In the genomic region with DNA sequence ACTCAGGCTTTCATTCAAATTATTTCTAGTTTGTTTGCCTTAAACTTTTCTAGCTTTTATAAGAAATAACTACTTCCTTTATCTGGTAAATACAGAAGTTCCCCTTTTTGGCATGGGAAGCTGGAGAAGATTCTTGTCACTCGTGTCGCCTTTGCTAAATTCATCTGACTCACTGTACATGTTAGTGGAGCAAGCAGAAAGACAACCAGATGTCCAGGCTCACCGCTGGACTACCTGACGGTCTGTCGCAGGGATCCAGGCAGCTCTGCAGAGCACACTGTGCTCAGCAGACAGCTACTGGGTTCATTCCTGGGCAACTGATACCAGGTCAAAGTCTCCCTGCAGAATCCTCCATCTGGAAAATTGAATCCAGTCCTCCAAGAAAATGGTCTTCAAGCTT, we compare ENCODE assay signal across 25 mouse cellular contexts.
DNase-seq lines count a peak whose midpoint lies in the region; ATAC-seq and TF ChIP-seq lines count a peak whose summit lies in the region.
"Had no signal": no experiment of that assay in that cellular context is flagged by ENCODE, and none has a peak within 500 bp of the region (broad histone marks: within the 10 kb centered on the region; RNA-seq: fewer than 3 reads in every experiment).

No protein-coding gene starts in this region.

- no peak for TF ChIP-seq CTCF in MEL (IDR thresholded peaks at IDR 0.05 in 2 of 3, conservative IDR thresholded peaks at IDR 0.05 in 1 of 3; ENCODE audit: control insufficient read depth in 1 of 3, insufficient read depth in 1 of 3, low read depth in 2 of 3, low read length in 3 of 3, poor library complexity in 1 of 3, severe bottlenecking in 1 of 3)

- TF ChIP-seq RAD21 in MEL (IDR thresholded peaks at IDR 0.05; ENCODE audit: low read depth, low read length): no peak

- no peaks in the 10 kb centered on the region for H3K79me2 ChIP-seq in MEL (ENCODE audit: control insufficient read depth, insufficient read depth, low read length, poor library complexity)

- peak overlapping the region; percentile 34 to 49 for H3K4me3 ChIP-seq in MEL (ENCODE audit: control insufficient read depth in 1 of 2, insufficient read depth in 1 of 2, low read depth in 2 of 2, low read length in 2 of 2)
- no peak overlapping the region for H3K4me3 ChIP-seq in midbrain, embryonic 15.5 days
- H3K4me3 ChIP-seq: heart, embryonic 13.5 days; hindbrain, embryonic 15.5 days; limb, embryonic 10.5 days; midbrain, embryonic 10.5 days; neural tube, embryonic 15.5 days had no signal

- H3K4me2 ChIP-seq in midbrain, embryonic 15.5 days: no peak overlapping the region
- H3K4me2 ChIP-seq: heart, embryonic 13.5 days; hindbrain, embryonic 15.5 days; neural tube, embryonic 15.5 days had no signal

- H3K27me3 ChIP-seq in MEL (ENCODE audit: control insufficient read depth in 1 of 2, insufficient read depth in 2 of 2, low read length in 2 of 2): no peaks in the 10 kb centered on the region
- no peaks in the 10 kb centered on the region for H3K27me3 ChIP-seq in midbrain, embryonic 15.5 days (replicated peaks)
- H3K27me3 ChIP-seq: heart, embryonic 13.5 days; hindbrain, embryonic 15.5 days; neural tube, embryonic 15.5 days had no signal

- DNase-seq in 3T3-L1 (ENCODE audit: low read depth, low spot score) (peak; percentile 68), MEL (ENCODE audit: low read depth, low spot score) (peak; percentile 88)
- DNase-seq in c-Kit-positive CD71-negative TER-119-negative erythroid progenitor cells, embryonic 14.5 days (ENCODE audit: low read depth): peak; percentile 35
- no peak for DNase-seq in c-Kit-positive CD71-positive TER-119-positive erythroid progenitor cells, embryonic 14.5 days (ENCODE audit: low spot score)
- DNase-seq in frontal cortex, postnatal 10 days (ENCODE audit: low spot score in 2 of 2): no peak
- DNase-seq in thymus, postnatal 10 days (ENCODE audit: low spot score in 2 of 2): no peak
- DNase-seq: adrenal gland, adult 8-10 months; cerebellum, adult 11 months; cerebellum, adult 9-11 months; gastrocnemius, postnatal 14 days; heart, adult 18-20 months; heart, postnatal 14 days; kidney, adult 8-10 months; kidney, postnatal 10 days; liver; lung, postnatal 14 days had no signal

- peak; percentile 83 to 92 for TF ChIP-seq EP300 in MEL (IDR thresholded peaks at IDR 0.05; ENCODE audit: low read depth in 1 of 2, low read length in 2 of 2)

- WGBS in midbrain, embryonic 15.5 days: 84% methylated on average over 5 of the region's 5 CpGs

- H3K27ac ChIP-seq in MEL (ENCODE audit: control insufficient read depth, low read depth, low read length): peak overlapping the region; percentile 81
- H3K27ac ChIP-seq in midbrain, embryonic 15.5 days: no peak overlapping the region
- H3K27ac ChIP-seq: heart, embryonic 13.5 days; hindbrain, embryonic 15.5 days; limb, embryonic 10.5 days; midbrain, embryonic 10.5 days; neural tube, embryonic 15.5 days; stomach, postnatal 0 days had no signal

- peak; percentile 77 for ATAC-seq in megakaryocyte, adult 5-6 weeks (ENCODE audit: poor library complexity, severe bottlenecking)
- ATAC-seq in midbrain, embryonic 15.5 days (replicated peaks): no peak
- ATAC-seq: forebrain, embryonic 14.5 days had no signal

- no peaks in the 10 kb centered on the region for H3K9me3 ChIP-seq in MEL (replicated peaks; ENCODE audit: insufficient read depth, low read length)
- H3K9me3 ChIP-seq in midbrain, embryonic 15.5 days: no peaks in the 10 kb centered on the region
- H3K9me3 ChIP-seq: heart, embryonic 13.5 days; hindbrain, embryonic 15.5 days; limb, embryonic 10.5 days; midbrain, embryonic 10.5 days; neural tube, embryonic 15.5 days had no signal

- H3K9ac ChIP-seq in MEL (ENCODE audit: control insufficient read depth, low read depth, low read length, poor library complexity, severe bottlenecking): peak overlapping the region; percentile 60
- H3K9ac ChIP-seq in midbrain, embryonic 15.5 days: no peak overlapping the region
- H3K9ac ChIP-seq: heart, embryonic 13.5 days; hindbrain, embryonic 15.5 days; neural tube, embryonic 15.5 days had no signal

- peaks cover 0 to 24% of the 10 kb centered on the region in 2 experiments; a peak in 2 of 4 replicates for H3K36me3 ChIP-seq in MEL (ENCODE audit: control insufficient read depth in 1 of 2, insufficient read depth in 2 of 2, low read length in 2 of 2)
- no peaks in the 10 kb centered on the region for H3K36me3 ChIP-seq in midbrain, embryonic 15.5 days (replicated peaks)
- H3K36me3 ChIP-seq: heart, embryonic 13.5 days; hindbrain, embryonic 15.5 days; limb, embryonic 10.5 days; midbrain, embryonic 10.5 days; neural tube, embryonic 15.5 days had no signal

- no peak for TF ChIP-seq POLR2A in MEL (IDR thresholded peaks at IDR 0.05; ENCODE audit: control insufficient read depth in 1 of 2, insufficient read depth in 1 of 2, low read depth in 1 of 2, low read length in 2 of 2, poor library complexity in 1 of 2)

- H3K4me1 ChIP-seq in MEL (ENCODE audit: control insufficient read depth in 1 of 2, insufficient read depth in 2 of 2, low read length in 2 of 2): peaks cover 11 to 24% of the 10 kb centered on the region in 2 experiments
- H3K4me1 ChIP-seq in midbrain, embryonic 15.5 days: no peaks in the 10 kb centered on the region
- H3K4me1 ChIP-seq: heart, embryonic 13.5 days; hindbrain, embryonic 15.5 days; limb, embryonic 10.5 days; midbrain, embryonic 10.5 days; neural tube, embryonic 15.5 days had no signal

TF ChIP-seq in MEL, 35 proteins besides CTCF, POLR2A, EP300 and RAD21:
- TF ChIP-seq MAFK (IDR thresholded peaks at IDR 0.05; ENCODE audit: borderline replicate concordance, low read depth, low read length) (no peak), TBP (IDR thresholded peaks at IDR 0.05; ENCODE audit: low read depth, low read length) (0 out of 2 replicates have a peak, but pooled peaks have one; percentile 31), TCF12 (IDR thresholded peaks at IDR 0.05; ENCODE audit: low read depth, low read length) (peak; percentile 81), GATA1 (IDR thresholded peaks at IDR 0.05; ENCODE audit: low read depth, low read length) (peak; percentile 74), MAZ (IDR thresholded peaks at IDR 0.05; ENCODE audit: low read depth, low read length) (no peak), ELF1 (IDR thresholded peaks at IDR 0.05; ENCODE audit: low read depth, low read length) (no peak), POLR2AphosphoS5 (IDR thresholded peaks at IDR 0.05; ENCODE audit: borderline replicate concordance, low read depth, low read length) (no peak), GABPA (IDR thresholded peaks at IDR 0.05; ENCODE audit: low read depth, low read length) (no peak), ETS1 (IDR thresholded peaks at IDR 0.05; ENCODE audit: low read depth, low read length) (peak; percentile 74; the same call in 1 of the 2 replicates), TAL1 (IDR thresholded peaks at IDR 0.05; ENCODE audit: low read length) (peak; percentile 81)

Comparison
In these comparisons a context has a peak if more than half of its experiments do, and no peak if none do; other contexts are left out.
1. DNase-seq: peak in 3T3-L1 (single experiment), MEL (single experiment) and c-Kit-positive CD71-negative TER-119-negative erythroid progenitor cells, embryonic 14.5 days (single experiment); none in c-Kit-positive CD71-positive TER-119-positive erythroid progenitor cells, embryonic 14.5 days (single experiment), frontal cortex, postnatal 10 days (0 of 2) and thymus, postnatal 10 days (0 of 2).